Mouse (Mus musculus) retina, postnatal 1 day (tissue): ENCODE measurements around the gene Sfxn5.

Source experiments
- DNase-seq: peaks from one replicate; pipeline ENCODE4 v3.0.0-alpha.2; 2012

Gene Sfxn5

GRCm38 (mm10) chr6:85188256-85189110 lies 144.7 kb downstream of the Sfxn5 start:
- no peak for DNase-seq

GRCm38 (mm10) chr6:85187340-85188211 lies 145.6 kb downstream of the Sfxn5 start, which contains the start of gene Emx1:
Gene Emx1 (plus strand): TSS chr6:85187438.
- DNase-seq: peak; percentile 54

- DNase-seq: no peak
Measured at GRCm38 (mm10) chr6:85186744-85187059, 146.5 kb downstream of the Sfxn5 start.

GRCm38 (mm10) chr6:85186033-85186743 lies 147.0 kb downstream of the Sfxn5 start:
- DNase-seq: peak; percentile 43

- DNase-seq: no peak
Measured at GRCm38 (mm10) chr6:85183951-85184350, 149.3 kb downstream of the Sfxn5 start.

- DNase-seq: no peak
Measured at GRCm38 (mm10) chr6:85180036-85180435, 153.2 kb downstream of the Sfxn5 start.

GRCm38 (mm10) chr6:85179569-85179968 lies 153.7 kb downstream of the Sfxn5 start:
- no peak for DNase-seq

- peak; percentile 64 for DNase-seq
Measured at GRCm38 (mm10) chr6:85165440-85165921, 167.7 kb downstream of the Sfxn5 start.
